Mouse (Mus musculus): ENCODE data around the gene Avil. TPM values are rescaled to one million over a fixed set of nuclear protein-coding genes. Genes with fewer than 3 reads are reported as not detected.
"Not testable (repeated sequence)": the region's sequence is repeated elsewhere in the genome, so short reads cannot be mapped to it uniquely, and the experiment has no call there.

Gene Avil
- polyA plus RNA-seq, 1 experiment, result not detected

DNA sequence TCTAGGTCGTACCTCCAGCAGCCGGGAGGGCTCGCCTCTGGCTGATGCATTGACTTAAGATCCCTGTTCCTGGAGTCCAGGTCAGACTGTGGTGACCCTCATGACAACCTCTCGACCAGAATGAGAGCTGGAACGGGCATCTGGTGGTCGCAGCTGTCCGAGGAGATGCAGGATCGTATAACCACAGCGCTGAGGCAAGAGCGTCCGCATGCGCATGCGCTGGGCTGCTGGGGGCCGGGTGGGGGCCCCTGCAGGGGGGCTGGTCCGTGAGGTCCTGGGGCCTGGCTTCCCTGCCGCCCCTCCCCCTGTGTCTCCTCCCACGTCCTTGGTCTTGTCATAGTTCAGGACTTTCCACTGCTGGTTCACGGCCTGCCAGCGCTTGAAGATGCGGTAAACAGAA, 56.0 kb downstream of the Avil start:
- no peak overlapping the region for H3K27ac ChIP-seq (replicated peaks; ENCODE audit: low read depth, low read length)

DNA sequence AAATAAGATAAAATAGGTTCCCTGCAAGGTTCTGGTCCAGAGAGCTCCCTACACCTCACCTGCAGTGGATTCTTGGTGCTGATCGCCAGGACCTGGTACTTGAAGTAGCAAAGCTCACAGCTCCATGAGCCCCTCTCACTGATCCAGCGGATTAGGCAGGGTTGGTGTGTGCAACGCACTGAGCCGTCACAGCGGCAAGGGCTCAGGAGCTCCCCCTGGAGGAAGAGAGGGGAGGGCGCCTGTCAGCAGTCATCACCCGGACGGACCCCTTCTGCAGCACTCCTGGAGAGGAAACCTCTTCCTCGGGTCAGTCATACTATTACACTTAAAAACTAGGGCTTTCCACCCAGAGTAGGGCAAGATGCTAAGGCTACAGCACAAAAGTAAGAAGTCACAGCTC, 57.7 kb downstream of the Avil start:
- peak overlapping the region; percentile 27 for H3K4me3 ChIP-seq (ENCODE audit: insufficient read depth, low read depth, low read length)
- no peak overlapping the region for H3K27ac ChIP-seq (replicated peaks; ENCODE audit: low read depth, low read length)

More for the DNA sequence above, 56.0 kb downstream of the Avil start:
- Histone ChIP-seq H3K4me1 (ENCODE audit: control insufficient read depth, insufficient read depth, insufficient read length, low read length) (no peaks in the 10 kb centered on the region), H3K4me3 (ENCODE audit: insufficient read depth, low read depth, low read length) (no peak overlapping the region)

DNA sequence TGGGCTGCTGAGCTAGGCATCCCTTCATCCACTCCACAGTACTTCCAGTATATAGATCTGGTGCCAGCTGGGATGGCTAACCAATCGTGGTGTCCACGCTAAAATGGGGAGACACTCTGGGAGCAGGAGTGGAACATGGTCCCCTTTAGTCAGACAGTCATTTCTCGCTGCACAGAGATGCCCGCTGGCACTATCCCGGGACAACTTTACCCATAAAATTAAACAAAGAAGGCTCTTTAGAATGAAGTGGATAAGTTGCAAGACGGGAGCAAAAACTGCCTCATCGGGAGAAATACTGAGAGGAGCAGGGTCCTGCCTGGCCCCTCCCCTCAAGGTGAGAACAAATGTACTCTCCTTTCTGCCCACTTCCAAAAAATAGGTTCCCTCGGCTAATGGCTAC, 58.2 kb downstream of the Avil start:
- Histone ChIP-seq H3K4me3 (ENCODE audit: insufficient read depth, low read depth, low read length) (peak overlapping the region; percentile 27), H3K4me1 (ENCODE audit: control insufficient read depth, insufficient read depth, insufficient read length, low read length) (no peaks in the 10 kb centered on the region), H3K27ac (replicated peaks; ENCODE audit: low read depth, low read length) (no peak overlapping the region)

More for the DNA sequence above, 57.7 kb downstream of the Avil start:
- H3K4me1 ChIP-seq (ENCODE audit: control insufficient read depth, insufficient read depth, insufficient read length, low read length), result no peaks in the 10 kb centered on the region

DNA sequence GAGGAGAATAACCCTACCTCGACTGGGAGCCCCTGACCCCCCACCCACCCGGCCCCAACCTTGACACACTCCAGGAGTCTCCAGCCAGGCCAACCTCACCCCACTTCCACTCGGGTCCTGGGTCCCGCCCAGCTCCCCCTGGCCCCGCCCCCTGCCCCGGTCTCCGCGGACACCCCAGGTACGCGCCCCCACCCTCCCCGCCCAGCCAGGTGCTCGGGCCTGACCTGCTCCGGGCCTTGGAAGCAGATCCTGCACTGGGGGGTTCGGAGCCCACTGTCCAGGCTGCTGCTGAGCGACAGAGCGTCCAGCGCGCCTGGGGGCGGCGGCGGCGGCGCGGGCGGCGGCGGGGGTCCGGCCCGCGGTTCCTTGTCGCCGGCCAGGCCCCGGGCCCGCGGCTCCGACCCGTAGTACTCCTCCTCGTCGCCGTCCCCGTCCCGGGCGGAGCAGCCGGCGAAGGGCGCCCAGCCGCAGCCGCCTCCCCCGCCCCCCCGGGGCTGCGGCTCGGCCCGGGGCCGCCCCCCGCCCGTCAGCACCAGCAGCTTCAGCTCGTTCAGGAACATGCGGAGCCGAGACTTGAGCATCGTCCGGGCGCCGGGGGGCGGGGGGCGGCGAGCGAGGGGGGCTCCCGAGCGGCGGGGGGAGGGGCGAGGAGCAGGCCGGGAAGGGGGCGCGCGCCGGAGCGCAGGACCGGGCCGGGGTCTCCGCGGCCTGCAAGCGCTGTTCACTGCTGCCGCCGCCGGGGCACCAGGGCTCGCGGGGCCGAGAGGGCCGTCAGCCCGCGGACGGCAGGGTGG, 58.9 kb downstream of the Avil start:
- Histone ChIP-seq H3K4me3 (ENCODE audit: insufficient read depth, low read depth, low read length) (peak overlapping the region; percentile 58), H3K27ac (replicated peaks; ENCODE audit: low read depth, low read length) (no peak overlapping the region), H3K4me1 (ENCODE audit: control insufficient read depth, insufficient read depth, insufficient read length, low read length) (0 out of 2 replicates have a peak, but pooled peaks cover 2% of the 10 kb centered on the region)

DNA sequence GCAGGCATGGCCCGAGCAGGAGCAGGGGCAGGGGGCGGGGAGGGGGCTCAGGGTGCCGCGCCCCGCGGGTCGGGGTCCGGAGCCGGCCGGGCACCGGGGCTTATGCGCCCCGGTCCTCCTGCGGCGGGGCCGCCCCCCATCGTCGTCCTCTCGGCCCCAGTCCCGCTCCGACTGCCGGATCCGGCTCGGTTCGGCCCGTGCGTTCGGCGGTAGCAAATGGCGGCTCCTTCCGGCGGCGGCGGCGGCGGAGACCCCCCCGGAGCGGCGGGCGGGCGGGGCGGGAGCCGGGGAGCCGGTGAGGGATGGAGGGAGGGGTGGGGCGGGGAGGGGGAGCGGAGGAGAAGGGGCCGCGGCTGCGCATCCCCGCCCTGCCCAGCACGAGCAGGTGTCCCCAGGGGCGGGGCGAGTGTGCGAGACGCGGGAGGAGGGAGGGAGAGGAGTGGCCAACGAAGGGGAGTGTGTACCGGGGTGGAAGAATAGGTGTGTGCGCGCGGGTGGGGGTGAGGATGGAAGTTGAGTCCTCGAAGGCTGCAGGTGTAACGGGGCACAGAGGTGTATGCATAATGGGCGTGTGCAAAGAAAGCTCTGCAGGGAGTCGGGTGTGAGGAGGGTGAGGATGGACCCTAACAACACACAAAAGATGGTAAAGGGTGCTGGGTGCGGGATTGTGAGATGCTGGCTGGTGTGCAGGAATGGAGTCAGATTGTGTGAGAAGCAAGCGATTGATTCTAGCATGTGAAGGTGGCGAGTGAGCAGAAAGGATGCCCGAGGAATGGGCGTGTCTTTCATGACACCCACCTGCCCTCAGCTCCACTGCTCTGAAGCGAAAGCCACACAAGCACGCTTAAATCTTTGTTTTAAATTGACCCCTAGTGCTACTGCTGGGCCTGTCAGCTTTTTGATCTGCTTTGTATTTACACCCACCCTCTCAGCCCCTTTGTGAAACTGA, 59.7 kb downstream of the Avil start, which contains the start of gene March9:
TSS of gene March9 (minus strand) at position 217 of the 949 bp plus-strand sequence.
- Histone ChIP-seq H3K4me3 (ENCODE audit: insufficient read depth, low read depth, low read length) (peak within 1 kb of the TSS; percentile 58), H3K4me1 (ENCODE audit: control insufficient read depth, insufficient read depth, insufficient read length, low read length) (0 out of 2 replicates have a peak, but pooled peaks cover 3% of the 10 kb centered on the region), H3K27ac (replicated peaks; ENCODE audit: low read depth, low read length) (no peak within 1 kb of the TSS)

DNA sequence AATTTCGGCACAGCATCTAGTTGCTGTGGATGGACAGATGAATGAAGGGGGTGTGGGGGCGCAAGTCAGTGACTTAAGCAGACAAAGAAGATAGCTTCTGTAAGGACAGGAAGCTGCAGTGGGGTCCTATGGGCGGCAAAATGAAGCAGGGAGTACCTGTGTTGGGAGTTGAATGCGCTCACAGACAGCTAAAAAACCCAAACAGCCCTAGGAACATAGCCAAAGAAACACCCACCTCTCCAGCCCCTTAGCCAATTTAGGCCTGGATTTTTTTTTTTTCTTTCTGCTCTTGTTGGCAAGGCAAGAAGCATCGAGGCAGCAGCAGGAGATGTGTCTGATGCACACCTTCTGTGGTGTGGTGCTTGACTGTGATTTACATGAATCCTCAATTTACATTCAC, 60.6 kb downstream of the Avil start:
- H3K4me1 ChIP-seq (ENCODE audit: control insufficient read depth, insufficient read depth, insufficient read length, low read length), result 0 out of 2 replicates have a peak, but pooled peaks cover 3% of the 10 kb centered on the region
- H3K4me3 ChIP-seq (ENCODE audit: insufficient read depth, low read depth, low read length), result no peak overlapping the region
- H3K27ac ChIP-seq (replicated peaks; ENCODE audit: low read depth, low read length), result no peak overlapping the region

DNA sequence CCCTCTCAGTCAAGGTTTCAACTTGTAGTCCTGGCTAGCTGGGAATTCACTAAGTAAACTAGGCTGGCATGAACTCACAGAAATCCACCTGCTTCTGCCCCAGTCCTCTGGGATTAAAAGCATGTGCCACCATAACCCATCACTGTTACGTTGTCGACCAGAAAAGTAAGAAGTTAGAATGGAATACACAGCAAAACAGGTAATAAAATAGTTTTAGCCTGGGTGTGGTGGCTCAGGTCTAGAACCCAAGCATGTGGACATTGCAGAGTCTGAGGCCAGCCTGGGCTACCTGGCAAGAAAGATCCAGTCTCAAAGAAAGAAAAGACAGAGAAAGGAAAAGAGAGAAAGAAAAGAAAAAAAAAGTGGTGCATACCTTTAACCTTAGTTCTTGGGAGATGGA, 61.0 kb downstream of the Avil start:
- 0 out of 2 replicates have a peak, but pooled peaks cover 3% of the 10 kb centered on the region for H3K4me1 ChIP-seq (ENCODE audit: control insufficient read depth, insufficient read depth, insufficient read length, low read length)
- H3K4me3 ChIP-seq (ENCODE audit: insufficient read depth, low read depth, low read length), result no peak overlapping the region
- H3K27ac ChIP-seq (replicated peaks; ENCODE audit: low read depth, low read length), result no peak overlapping the region

DNA sequence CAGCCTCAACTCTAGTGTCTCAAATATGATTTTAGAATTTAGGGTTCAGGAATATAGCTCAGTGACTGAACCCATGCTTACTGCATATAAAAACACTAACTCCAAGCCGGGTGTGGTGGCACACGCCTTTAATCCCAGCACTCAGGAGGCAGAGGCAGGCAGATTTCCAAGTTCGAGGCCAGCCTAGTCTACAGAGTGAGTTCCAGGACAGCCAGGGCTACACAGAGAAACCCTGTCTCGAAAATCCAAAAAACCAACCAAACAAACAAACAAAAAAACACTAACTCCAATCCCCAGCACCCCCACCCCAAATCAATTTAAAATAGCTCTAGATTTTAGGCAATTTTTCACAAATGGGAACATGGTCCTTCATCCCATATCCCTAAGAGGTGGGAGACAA, 61.6 kb downstream of the Avil start:
- not testable (repeated sequence) for H3K4me1 ChIP-seq (ENCODE audit: control insufficient read depth, insufficient read depth, insufficient read length, low read length); H3K27ac ChIP-seq (replicated peaks; ENCODE audit: low read depth, low read length); H3K4me3 ChIP-seq (ENCODE audit: insufficient read depth, low read depth, low read length)

DNA sequence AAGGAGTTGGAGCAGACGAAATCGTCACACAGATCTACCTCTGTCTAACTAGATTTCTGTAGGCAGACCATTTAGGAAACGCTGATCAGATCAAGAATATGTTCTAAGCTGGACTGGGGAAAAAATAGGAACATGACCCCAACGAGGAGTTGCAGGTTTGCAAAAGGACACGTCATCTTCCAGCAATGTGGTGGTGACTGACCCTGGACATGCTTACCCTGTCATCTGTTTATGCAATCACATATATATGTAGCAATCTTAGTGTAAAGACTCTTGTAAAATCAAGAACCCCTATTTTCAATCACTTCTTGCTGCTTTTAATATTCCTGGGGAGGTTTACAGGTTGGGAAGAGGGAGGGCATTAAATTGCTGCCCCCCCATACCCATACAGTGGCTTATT, 62.0 kb downstream of the Avil start:
- 0 out of 2 replicates have a peak, but pooled peaks cover 3% of the 10 kb centered on the region for H3K4me1 ChIP-seq (ENCODE audit: control insufficient read depth, insufficient read depth, insufficient read length, low read length)
- no peak overlapping the region for H3K27ac ChIP-seq (replicated peaks; ENCODE audit: low read depth, low read length)
- no peak overlapping the region for H3K4me3 ChIP-seq (ENCODE audit: insufficient read depth, low read depth, low read length)

DNA sequence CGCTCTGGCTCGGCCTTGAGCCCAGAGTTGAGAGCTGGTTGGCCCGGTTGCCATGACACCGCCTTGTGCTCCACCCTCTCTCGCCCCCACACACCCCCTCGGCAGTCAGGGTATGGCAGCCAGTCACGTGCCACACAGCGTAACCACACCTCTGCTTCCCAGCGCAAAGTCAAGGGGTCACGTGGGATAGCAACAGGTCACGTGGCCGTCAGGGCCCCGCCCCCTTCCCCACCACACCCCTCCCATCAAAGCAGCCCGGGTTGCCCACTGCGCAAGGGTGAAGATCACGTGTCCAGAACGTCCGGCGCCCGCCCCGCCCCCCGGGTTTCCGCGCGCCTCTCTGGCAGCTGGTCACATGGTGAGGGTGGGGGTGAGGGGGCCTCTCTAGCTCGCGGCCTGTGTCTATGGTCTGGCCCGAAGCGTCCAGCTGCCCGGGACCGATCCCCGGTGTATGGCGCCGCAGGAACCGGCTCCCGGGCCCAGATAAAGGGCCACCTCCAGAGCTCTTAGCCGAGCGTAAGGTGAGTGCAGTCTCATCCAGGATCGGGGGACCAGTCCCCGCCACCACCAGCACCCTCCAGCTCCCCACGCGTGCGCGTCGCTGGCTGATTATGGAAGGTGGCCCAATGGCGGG, 62.8 kb downstream of the Avil start, which contains the start of gene Cdk4:
TSS of gene Cdk4 (plus strand) at position 296 of the 634 bp plus-strand sequence.
- Histone ChIP-seq H3K27ac (replicated peaks; ENCODE audit: low read depth, low read length) (peak within 1 kb of the TSS; percentile 41), H3K4me1 (ENCODE audit: control insufficient read depth, insufficient read depth, insufficient read length, low read length) (0 out of 2 replicates have a peak, but pooled peaks cover 3% of the 10 kb centered on the region), H3K4me3 (ENCODE audit: insufficient read depth, low read depth, low read length) (peak within 1 kb of the TSS; percentile 78)

DNA sequence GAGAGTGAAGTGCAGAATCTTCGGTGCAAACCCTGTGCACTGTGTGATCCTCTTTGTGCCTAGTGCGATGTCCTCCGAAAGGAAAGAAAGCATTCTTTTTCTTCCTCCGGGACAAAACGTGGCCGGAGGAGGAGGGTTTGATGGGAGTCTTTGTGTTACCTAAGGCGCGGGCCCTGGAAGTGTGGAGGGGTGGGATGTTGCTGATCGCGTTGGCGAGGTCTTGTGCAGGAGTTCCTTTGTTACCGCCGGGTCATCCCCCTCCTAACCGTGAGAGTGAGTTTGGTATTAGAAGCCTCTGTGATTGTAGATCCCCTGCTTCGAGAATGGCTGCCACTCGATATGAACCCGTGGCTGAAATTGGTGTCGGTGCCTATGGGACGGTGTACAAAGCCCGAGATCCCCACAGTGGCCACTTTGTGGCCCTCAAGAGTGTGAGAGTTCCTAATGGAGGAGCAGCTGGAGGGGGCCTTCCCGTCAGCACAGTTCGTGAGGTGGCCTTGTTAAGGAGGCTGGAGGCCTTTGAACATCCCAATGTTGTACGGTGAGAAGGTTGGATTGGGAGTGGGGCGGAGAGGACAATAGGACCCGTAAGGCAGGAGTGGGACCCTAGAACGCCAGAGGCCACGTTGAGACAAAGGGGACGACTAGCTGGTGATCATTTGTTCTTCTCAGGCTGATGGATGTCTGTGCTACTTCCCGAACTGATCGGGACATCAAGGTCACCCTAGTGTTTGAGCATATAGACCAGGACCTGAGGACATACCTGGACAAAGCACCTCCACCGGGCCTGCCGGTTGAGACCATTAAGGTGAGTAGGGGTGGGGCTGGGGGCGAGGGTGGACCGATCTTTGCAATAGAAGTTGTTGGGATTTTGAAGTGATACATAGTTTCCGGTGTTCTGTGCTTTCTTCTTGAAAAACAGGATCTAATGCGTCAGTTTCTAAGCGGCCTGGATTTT, 63.7 kb downstream of the Avil start:
- peak overlapping the region; percentile 41 for H3K27ac ChIP-seq (replicated peaks; ENCODE audit: low read depth, low read length)
- H3K4me3 ChIP-seq (ENCODE audit: insufficient read depth, low read depth, low read length), result peak overlapping the region; percentile 78
- H3K4me1 ChIP-seq (ENCODE audit: control insufficient read depth, insufficient read depth, insufficient read length, low read length), result 0 out of 2 replicates have a peak, but pooled peaks cover 3% of the 10 kb centered on the region

DNA sequence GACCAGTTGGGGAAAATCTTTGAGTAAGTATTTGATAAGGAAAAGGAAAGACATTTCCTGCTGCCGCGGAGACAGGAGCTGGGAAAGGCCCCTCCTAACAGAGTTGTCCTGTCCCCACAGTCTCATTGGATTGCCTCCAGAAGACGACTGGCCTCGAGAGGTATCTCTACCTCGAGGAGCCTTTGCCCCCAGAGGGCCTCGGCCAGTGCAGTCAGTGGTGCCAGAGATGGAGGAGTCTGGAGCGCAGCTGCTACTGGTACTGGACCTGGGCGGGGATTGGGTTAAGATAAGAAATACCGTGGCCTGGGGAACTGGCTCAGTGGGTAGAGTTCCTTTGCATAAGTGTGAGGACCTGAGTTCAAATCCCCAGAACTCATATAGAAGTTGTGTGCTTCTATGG, 65.5 kb downstream of the Avil start:
- Histone ChIP-seq H3K4me3 (ENCODE audit: insufficient read depth, low read depth, low read length) (no peak overlapping the region), H3K27ac (replicated peaks; ENCODE audit: low read depth, low read length) (no peak overlapping the region), H3K4me1 (ENCODE audit: control insufficient read depth, insufficient read depth, insufficient read length, low read length) (0 out of 2 replicates have a peak, but pooled peaks cover 3% of the 10 kb centered on the region)

DNA sequence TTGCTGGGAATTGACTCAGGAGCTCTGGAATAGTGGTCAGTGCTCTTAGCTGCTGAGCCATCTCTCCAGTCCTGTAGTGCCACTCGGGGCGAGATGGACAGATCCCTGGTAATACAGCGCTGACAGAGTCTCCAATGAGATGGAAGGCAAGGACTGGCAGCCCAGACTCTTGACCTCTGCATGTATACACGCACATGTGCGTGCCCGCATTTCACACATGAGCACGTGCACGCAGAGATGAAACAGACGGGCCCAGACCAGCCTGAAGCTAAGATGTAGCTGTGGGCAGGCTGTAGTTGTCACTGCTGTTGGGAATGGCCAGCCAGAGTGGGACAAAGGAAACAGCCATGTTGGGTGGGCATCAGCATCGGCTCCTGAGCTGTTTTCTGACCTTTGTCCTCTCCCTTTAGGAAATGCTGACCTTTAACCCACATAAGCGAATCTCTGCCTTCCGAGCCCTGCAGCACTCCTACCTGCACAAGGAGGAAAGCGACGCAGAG, 66.1 kb downstream of the Avil start:
- Histone ChIP-seq H3K4me3 (ENCODE audit: insufficient read depth, low read depth, low read length) (no peak overlapping the region), H3K4me1 (ENCODE audit: control insufficient read depth, insufficient read depth, insufficient read length, low read length) (0 out of 2 replicates have a peak, but pooled peaks cover 3% of the 10 kb centered on the region), H3K27ac (replicated peaks; ENCODE audit: low read depth, low read length) (no peak overlapping the region)
